Mouse (Mus musculus) 416B (cell line): ENCODE data around the gene Deaf1.

Experiments used
- DNase-seq: peaks from one replicate; pipeline ENCODE4 v3.0.0; 2011; ENCODE audit warnings: low read depth

The Deaf1 gene

GRCm38 (mm10) chr7:141327469-141328372, at the start of gene Deaf1, which contains the start of gene Tmem80:
Deaf1 (minus strand) TSS chr7:141327690.
Tmem80 (plus strand) TSS chr7:141327739.
- peak; percentile 97 for DNase-seq

DNA sequence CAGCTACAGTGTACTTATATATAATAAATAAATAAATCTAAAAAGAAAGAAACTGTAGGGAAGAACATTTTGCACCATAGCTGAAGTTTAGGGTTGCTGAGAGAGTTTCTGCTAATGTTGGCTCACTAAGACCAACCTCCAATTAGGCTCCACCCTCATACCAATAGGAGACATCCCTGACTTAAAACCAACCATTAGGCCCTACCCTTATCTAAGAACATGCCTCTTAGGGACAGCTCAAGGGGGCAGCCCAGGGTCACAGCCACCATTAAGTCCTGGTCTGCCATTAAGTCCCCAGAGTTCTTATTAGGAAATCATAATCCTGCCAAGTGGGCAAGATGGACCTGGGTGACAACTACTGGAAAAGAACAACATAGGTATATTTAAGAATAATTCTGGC, 46.9 kb upstream of the Deaf1 start:
- DNase-seq, result no peak

GRCm38 (mm10) chr7:141373611-141374010, 46.1 kb upstream of the Deaf1 start:
- DNase-seq, result no peak

DNA sequence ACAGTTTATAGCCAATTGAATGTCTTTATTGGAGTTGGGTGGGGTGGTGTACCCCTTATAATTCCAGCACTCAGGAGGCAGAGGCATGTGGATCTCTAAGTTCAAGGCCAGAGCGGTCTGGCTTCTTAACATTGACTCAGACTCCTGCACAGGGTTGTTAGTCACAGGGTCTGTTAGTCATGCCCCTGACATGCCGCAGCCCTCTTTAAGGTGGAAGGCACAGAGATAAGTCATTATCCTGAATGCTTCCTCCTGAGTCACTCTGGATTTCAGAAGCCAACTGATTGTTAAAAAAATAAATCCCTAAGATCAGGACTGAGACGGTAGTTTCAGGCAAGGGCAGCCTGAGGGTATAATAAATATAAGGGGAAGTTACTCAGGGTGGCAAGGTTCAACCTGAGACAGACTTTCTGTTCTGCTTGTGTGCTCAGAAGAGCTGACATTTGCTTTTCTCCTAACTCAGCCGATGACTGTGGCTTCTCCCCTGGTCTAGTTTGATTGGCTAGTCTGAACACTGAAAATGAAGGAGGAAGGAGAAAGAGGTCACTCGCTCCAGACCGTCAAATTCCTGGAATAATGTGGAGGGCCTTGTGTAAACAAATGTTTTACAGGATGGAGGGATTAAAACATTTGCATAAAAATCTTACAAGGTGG, 44.6 kb upstream of the Deaf1 start:
- DNase-seq, result peak; percentile 92

DNA sequence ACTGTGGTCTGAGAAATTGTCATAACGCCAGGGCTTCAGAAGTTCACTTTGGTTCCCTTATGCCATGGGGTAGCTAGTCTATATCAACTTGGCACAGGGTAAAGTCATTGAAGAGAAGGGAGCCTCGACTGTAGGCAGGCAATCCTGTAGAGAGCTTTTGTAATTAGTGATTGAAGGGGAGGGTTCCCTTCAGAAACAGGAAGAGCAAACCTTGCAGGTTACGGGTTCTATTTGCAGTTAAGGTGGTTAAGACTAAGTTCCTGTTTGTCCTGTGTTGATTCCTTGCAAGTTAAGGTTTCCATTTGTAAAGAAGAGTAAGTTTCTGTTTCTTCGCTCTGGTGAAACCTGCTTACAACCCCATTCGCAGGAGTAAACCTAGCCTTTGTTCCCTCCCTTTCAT, 42.4 kb upstream of the Deaf1 start:
- peak; percentile 35 for DNase-seq

DNA sequence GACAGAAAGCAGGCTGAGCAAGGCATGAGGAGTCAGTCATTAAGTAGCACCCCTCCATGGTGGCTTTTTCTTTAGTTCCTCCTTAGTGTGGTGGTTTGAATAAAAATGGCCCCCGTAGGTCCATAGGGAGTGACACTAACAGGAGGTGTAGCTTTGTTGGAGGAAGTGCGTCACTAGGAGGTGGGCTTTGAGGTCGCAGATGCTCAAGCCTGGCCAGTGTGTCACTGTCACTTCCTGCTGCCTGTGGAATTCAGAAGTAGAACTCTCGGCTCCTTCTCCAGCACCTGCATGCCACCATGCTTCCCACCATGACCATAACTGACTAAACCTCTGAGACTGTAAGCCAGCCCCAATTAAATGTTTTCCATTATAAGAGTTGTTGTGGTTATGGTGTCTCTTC, 39.9 kb upstream of the Deaf1 start:
- DNase-seq, result peak; percentile 42

DNA sequence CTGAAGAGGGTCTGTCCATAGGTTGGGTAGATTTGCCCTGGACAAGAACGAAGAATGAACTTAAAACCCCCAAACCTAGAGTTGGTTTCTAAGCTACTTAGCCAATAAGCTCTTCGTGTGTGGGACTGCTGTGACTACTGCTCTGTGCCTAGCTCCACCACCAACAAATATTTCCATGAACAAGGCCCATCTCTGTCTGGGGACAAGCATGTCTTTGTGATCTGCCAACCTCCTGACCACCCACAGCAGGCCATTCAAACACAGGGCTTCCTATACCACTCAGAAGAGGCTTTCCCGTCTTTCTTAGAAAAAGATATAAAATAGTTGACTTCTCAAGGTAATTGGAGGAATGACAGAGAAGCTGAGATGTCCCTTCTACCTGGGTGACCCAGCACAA, 37.6 kb upstream of the Deaf1 start:
- no peak for DNase-seq

- DNase-seq, result no peak
Observed at GRCm38 (mm10) chr7:141364349-141365048, 37.0 kb upstream of the Deaf1 start.

GRCm38 (mm10) chr7:141363752-141364125, 36.2 kb upstream of the Deaf1 start:
- DNase-seq, result no peak

DNA sequence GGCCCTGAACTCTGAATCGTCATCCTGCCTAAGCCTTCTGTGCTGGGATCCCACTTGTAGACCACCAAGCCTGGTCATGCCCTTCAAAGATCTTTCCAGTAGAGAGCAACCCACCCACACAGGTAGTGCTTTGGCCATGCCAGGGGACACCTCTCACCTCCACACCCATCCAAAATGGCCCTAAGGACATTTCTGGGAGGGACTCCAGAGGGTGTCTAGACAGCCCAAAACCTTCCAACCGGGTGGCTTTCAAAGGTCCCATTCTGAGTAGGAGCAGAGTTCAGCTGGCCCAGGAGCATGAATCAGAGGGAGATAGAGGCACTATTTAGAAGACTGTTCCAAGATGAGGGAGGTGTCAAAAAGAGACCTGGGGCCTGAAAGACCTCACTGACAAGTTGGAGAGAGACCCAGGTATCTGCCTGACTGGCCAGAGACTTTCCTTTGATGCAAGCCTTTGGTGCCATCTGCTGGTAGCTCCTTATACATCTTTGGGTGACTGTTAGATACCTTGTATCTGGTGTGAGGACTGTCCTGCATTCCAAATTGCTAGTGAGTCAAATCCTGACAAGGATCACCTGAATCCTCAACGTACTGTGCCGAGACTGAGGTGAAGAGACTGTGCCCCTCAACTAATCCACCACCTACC, 35.7 kb upstream of the Deaf1 start:
- peak; percentile 84 for DNase-seq

- no peak for DNase-seq
Observed at GRCm38 (mm10) chr7:141361510-141361909, 34.0 kb upstream of the Deaf1 start.

DNA sequence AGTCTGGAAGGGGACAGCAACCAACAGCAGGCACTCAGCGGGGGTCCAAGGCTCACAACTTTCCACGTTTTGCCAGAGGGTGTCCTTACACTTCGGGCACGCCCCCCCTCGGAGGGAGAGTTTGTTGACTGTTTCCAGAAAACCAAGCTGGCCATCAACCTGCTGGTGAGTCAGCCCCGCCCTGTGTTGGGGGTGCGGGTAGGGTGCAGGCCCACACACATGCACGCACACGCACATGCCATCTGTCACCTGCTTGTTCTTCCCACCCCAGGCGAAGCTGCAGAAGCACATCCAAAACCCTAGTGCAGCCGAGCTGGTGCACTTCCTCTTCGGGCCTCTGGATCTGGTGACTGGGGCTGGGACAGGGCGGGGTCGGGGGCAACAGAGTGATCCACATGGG, 29.5 kb upstream of the Deaf1 start:
- no peak for DNase-seq

DNA sequence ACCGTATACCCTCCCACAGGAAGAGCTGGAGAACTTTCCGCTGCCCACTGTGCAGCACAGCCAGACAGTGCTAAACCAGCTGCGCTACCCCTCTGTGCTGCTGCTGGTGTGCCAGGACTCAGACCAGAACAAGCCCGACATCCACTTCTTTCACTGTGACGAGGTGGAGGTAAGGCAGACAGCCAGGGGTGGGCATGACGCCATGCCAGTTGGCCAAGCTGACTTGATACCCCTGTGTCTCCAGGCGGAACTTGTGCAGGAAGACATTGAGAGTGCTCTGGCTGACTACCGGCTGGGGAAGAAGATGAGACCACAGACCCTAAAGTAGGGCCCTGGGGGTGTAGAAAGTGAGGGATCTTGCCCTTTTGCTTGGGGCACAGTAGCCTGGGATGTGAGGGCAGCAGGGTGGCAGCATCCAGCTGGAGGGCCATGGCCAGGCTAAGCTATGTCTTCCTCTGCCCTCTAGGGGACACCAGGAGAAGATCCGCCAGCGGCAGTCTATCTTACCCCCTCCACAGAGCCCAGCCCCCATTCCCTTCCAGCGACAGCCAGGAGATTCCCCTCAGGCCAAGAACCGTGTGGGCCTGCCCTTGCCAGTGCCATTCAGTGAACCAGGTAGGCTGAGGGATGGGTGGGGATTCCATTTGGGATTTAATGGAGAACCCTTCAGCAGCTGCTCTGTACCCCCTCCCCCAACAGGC, 28.3 kb upstream of the Deaf1 start:
- peak; percentile 38 for DNase-seq

DNA sequence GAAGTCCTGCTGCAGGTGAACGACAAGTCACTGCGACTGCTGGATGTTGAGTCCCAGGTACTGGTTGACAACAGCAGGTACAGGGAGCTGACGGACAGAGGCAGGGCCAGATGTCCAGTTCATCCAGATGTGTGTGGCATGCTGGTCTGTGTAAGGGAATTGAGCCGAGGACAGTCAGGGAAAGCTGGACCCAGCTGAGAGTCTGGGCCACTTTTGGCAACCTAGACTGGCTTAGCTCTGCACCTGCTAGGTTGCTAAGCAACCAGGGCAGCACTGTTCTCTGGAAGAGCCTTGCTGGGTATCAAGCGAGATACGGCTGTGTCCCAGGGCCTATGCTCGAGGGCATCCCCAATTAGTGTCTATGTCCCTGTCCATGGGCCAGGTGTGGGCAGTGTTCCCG, 27.6 kb upstream of the Deaf1 start:
- no peak for DNase-seq

- no peak for DNase-seq
Observed at GRCm38 (mm10) chr7:141351061-141351460, 23.6 kb upstream of the Deaf1 start.

DNA sequence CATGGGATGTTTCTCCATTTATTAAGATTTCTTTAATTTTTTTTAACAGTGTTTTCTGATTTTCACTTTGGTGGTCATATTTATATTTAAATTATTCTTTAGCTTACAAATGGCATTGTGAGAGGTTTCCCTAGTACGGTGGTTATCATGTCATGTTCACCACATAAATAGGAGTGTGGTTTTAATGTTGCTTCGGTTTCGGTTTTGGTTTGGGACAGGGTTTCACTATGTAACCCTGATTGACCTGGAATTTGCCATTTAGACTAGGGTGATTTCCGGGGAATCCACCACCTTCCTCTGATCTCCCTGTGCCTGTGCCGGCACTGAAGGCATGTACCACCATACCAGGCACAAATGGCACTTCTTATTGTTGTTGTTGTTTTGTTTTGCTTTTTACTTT, 17.3 kb upstream of the Deaf1 start:
- DNase-seq, result peak; percentile 33

GRCm38 (mm10) chr7:141343696-141344095, 16.2 kb upstream of the Deaf1 start:
- DNase-seq, result no peak

DNA sequence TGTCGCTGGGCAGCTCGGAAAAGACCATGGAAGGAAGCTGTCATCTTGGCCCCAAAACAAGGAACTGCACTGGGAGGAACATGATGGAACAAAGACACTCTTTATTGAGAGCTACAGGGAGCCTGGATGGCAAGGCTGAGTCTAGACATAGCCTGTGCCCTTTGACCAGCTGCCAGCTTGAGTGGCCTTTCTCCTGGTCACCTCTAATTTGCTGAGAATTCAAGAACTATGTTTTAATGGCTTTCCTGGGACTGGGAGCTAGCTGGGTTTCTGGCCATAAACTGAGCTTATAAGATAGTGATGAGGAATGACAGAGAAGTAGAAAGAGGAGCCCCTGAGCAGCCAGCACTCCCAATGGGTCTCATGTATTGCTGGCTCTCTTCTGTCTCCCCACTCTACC, 15.7 kb upstream of the Deaf1 start:
- DNase-seq, result no peak

DNA sequence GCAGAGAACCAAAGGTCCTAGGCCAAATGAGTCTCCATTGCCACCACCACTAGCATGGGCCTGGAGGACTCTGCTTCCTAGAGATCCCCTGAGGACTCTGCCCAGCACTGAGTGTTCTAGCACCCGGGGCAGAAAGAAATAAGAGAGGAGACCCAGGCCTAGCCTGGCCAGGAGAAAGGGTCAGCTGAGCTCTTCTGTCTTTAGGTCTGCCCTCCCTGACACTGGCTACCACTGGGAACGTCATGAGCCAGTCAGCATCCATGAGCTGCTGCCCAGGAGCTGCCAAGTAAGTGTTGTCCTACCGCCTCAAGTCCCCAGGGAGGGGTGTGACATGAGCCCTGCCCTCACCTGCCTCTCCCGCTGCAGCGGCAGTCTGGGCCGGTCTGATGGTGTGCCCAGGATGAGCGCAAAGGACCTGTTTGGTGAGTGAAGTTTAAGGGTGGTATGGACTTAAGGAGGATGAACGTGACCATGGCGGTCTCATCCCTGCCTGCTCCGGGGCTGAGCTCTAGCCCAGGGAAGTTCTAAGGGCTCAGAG, 14.3 kb upstream of the Deaf1 start:
- no peak for DNase-seq

- no peak for DNase-seq
Observed at GRCm38 (mm10) chr7:141340476-141340875, 13.0 kb upstream of the Deaf1 start.

- no peak for DNase-seq
Observed at GRCm38 (mm10) chr7:141340023-141340422, 12.5 kb upstream of the Deaf1 start.
